Mouse (Mus musculus): ENCODE measurements around the gene Trnau1ap.
"Not testable (repeated sequence)": the region's sequence is repeated elsewhere in the genome, so short reads cannot be mapped to it uniquely, and the experiment has no call there.

- TF ChIP-seq CTCF (IDR thresholded peaks at IDR 0.05; ENCODE audit: low read depth, low read length); POLR2AphosphoS5 (IDR thresholded peaks at IDR 0.05; ENCODE audit: insufficient replicate concordance, low read depth, low read length); TAL1 (conservative IDR thresholded peaks at IDR 0.05; ENCODE audit: low read depth, low read length); GATA2 (IDR thresholded peaks at IDR 0.05; ENCODE audit: borderline replicate concordance, low read depth, low read length); GATA1 (IDR thresholded peaks at IDR 0.05; ENCODE audit: borderline replicate concordance, low read length): not testable (repeated sequence)
Measured at GRCm38 (mm10) chr4:132288840-132289239, 40.5 kb downstream of the Trnau1ap start.
